Mouse (Mus musculus) bone marrow, adult 2 months (tissue): ENCODE results near the gene P2rx1.

Source experiments
- CTCF ChIP-seq: fragments of 200-500 bp; IDR thresholded peaks from 2 replicates; pipeline ENCODE4 v1.5.1; 2011; ENCODE audit warnings: low read length, control low read depth; ENCODE audit not compliant: control insufficient read depth, insufficient read depth
- POLR2A ChIP-seq: fragments of 200-500 bp; IDR thresholded peaks from 2 replicates; pipeline ENCODE4 v1.6.1; 2011; ENCODE audit warnings: low read depth, mild to moderate bottlenecking, control low read depth, low read length, borderline replicate concordance; ENCODE audit not compliant: control insufficient read depth

DNA sequence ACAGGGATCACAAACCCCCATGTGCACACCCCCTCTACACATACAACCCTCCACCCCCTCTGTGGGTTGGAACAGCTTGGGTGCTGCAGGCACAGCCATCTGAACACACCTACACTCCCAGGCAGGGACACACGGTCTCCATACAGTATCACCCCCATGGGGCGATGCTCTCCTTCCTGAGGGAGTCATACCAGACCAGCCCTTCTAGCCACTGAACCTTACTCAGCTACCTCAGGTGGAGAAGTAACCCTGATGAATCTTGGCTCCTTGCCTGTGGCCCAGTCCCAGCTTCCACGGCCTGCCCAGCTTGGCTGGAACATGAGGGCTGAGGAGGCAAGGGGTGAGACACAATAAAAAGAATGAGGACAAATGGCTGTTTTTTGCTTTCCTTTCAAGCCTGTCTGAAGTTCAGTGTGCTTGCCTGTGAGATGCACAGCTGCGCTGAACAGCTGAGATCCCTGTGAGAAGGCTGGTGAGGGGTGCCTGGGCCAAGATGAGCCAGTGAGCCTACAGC lies 16.0 kb downstream of the P2rx1 start:
- TF ChIP-seq POLR2A, result no peak
- no peak for TF ChIP-seq CTCF
